Comparison of ENCODE assay signal across 19 mouse cellular contexts in genomic region chr17:10635955-10636470, GRCm38 (mm10).
A peak's percentile ranks its signal among the peaks of the same experiment; 100 is the strongest.
DNase-seq lines count a peak whose midpoint lies in the region; ATAC-seq and TF ChIP-seq lines count a peak whose summit lies in the region.
"Had no signal": no experiment of that assay in that cellular context is flagged by ENCODE, and none has a peak within 500 bp of the region (broad histone marks: within the 10 kb centered on the region; RNA-seq: fewer than 3 reads in every experiment).

No protein-coding gene starts in this region.

- no peak for TF ChIP-seq POLR2A in heart, adult 2 months (IDR thresholded peaks at IDR 0.05; ENCODE audit: insufficient read depth, low read depth, low read length)

- no peaks in the 10 kb centered on the region; the same call in 1 of the 2 replicates for H3K4me1 ChIP-seq in kidney, postnatal 0 days (replicated peaks; ENCODE audit: insufficient read depth, low read length)
- H3K4me1 ChIP-seq in heart, adult 2 months (ENCODE audit: control insufficient read depth, insufficient read depth, low read length): no peaks in the 10 kb centered on the region
- H3K4me1 ChIP-seq: embryonic facial prominence, embryonic 10.5 days; heart, embryonic 13.5 days had no signal

- H3K4me2 ChIP-seq in kidney, postnatal 0 days (ENCODE audit: low read length): no peak overlapping the region
- H3K4me2 ChIP-seq: forebrain, embryonic 13.5 days; heart, embryonic 13.5 days; hindbrain, embryonic 12.5 days had no signal

- DNase-seq in kidney, adult 8-10 months: peak; percentile 44 to 58
- no peak for DNase-seq in kidney, postnatal 10 days
- peak; percentile 78 for DNase-seq in kidney, adult 9 months
- no peak for DNase-seq in kidney, postnatal 0 days (ENCODE audit: low spot score)
- no peak for DNase-seq in heart, adult 2 months
- DNase-seq in adrenal gland, postnatal 4 days (ENCODE audit: low spot score in 2 of 2): no peak
- DNase-seq: adrenal gland, postnatal 14 days; cerebellum, adult 18-20 months; cerebellum, postnatal 10 days; forebrain, postnatal 0 days; gastrocnemius, postnatal 14 days; heart, postnatal 4 days had no signal

- H3K27ac ChIP-seq in kidney, postnatal 0 days: peak overlapping the region; percentile 55; the same call in 1 of the 2 replicates
- H3K27ac ChIP-seq in heart, adult 2 months: no peak overlapping the region
- H3K27ac ChIP-seq: embryonic facial prominence, embryonic 10.5 days; forebrain, embryonic 13.5 days; heart, embryonic 13.5 days; hindbrain, embryonic 12.5 days had no signal

- no peaks in the 10 kb centered on the region for H3K36me3 ChIP-seq in kidney, postnatal 0 days (ENCODE audit: insufficient read depth, low read length)
- no peaks in the 10 kb centered on the region for H3K36me3 ChIP-seq in heart, adult 2 months (ENCODE audit: control insufficient read depth, insufficient read depth, low read length)
- H3K36me3 ChIP-seq: embryonic facial prominence, embryonic 10.5 days; G1E; heart, embryonic 13.5 days; hindbrain, embryonic 12.5 days had no signal

- H3K4me3 ChIP-seq in kidney, postnatal 0 days (replicated peaks; ENCODE audit: low read depth, low read length): no peak overlapping the region
- no peak overlapping the region for H3K4me3 ChIP-seq in heart, adult 2 months
- H3K4me3 ChIP-seq: embryonic facial prominence, embryonic 10.5 days; forebrain, embryonic 13.5 days; heart, embryonic 13.5 days; hindbrain, embryonic 12.5 days had no signal

- no peaks in the 10 kb centered on the region for H3K79me2 ChIP-seq in heart, adult 2 months (replicated peaks; ENCODE audit: control insufficient read depth, insufficient read depth, low read length)

- no peak for ATAC-seq in kidney, postnatal 0 days (replicated peaks; ENCODE audit: low FRiP score, low read depth)
- ATAC-seq: activated CD4-positive, CD25-positive, alpha-beta regulatory T cell, adult 4 months; forebrain, embryonic 13.5 days; forebrain, postnatal 0 days; hindbrain, embryonic 16.5 days had no signal

- no peaks in the 10 kb centered on the region for H3K27me3 ChIP-seq in kidney, postnatal 0 days (ENCODE audit: insufficient read depth, low read length)
- H3K27me3 ChIP-seq in heart, adult 2 months (ENCODE audit: control insufficient read depth, insufficient read depth, low read length): no peaks in the 10 kb centered on the region
- H3K27me3 ChIP-seq: forebrain, embryonic 13.5 days; heart, embryonic 13.5 days; hindbrain, embryonic 12.5 days had no signal

- no peak overlapping the region for H3K9ac ChIP-seq in kidney, postnatal 0 days (ENCODE audit: low read depth, low read length)
- no peak overlapping the region for H3K9ac ChIP-seq in heart, adult 2 months (ENCODE audit: low read depth, low read length)
- H3K9ac ChIP-seq: forebrain, embryonic 13.5 days; forebrain, postnatal 0 days; heart, embryonic 13.5 days; hindbrain, embryonic 12.5 days had no signal

- WGBS in kidney, postnatal 0 days: 58% methylated on average over 8 of the region's 8 CpGs
- WGBS in heart, adult 2 months: 74% methylated on average over 8 of the region's 8 CpGs

- TF ChIP-seq CTCF in kidney, postnatal 0 days (IDR thresholded peaks at IDR 0.05; ENCODE audit: low read depth): no peak
- no peak for TF ChIP-seq CTCF in heart, adult 2 months (IDR thresholded peaks at IDR 0.05)

- no peak for TF ChIP-seq EP300 in heart, adult 2 months (IDR thresholded peaks at IDR 0.05; ENCODE audit: insufficient read depth, low read depth, low read length)

- no peaks in the 10 kb centered on the region for H3K9me3 ChIP-seq in kidney, postnatal 0 days (replicated peaks; ENCODE audit: low read length)
- H3K9me3 ChIP-seq: embryonic facial prominence, embryonic 10.5 days; forebrain, embryonic 13.5 days; G1E; heart, embryonic 13.5 days; hindbrain, embryonic 12.5 days had no signal

- intact Hi-C loops in heart, adult 2 months (cut with DNase I): no loop called here

Comparison
In these comparisons a context has a peak if more than half of its experiments do, and no peak if none do; other contexts are left out.
1. DNase-seq: peak in kidney, adult 8-10 months (2 of 2) and kidney, adult 9 months (single experiment); none in kidney, postnatal 10 days (single experiment), kidney, postnatal 0 days (single experiment), heart, adult 2 months (0 of 2) and adrenal gland, postnatal 4 days (0 of 2).